Mouse (Mus musculus): ENCODE measurements around the gene Tmbim6. TPM values are rescaled to one million over a fixed set of nuclear protein-coding genes. Genes with fewer than 3 reads are reported as not detected.

Tmbim6 gene
- polyA plus RNA-seq, 1 experiment from 2014 or later = 1,126 TPM

DNA sequence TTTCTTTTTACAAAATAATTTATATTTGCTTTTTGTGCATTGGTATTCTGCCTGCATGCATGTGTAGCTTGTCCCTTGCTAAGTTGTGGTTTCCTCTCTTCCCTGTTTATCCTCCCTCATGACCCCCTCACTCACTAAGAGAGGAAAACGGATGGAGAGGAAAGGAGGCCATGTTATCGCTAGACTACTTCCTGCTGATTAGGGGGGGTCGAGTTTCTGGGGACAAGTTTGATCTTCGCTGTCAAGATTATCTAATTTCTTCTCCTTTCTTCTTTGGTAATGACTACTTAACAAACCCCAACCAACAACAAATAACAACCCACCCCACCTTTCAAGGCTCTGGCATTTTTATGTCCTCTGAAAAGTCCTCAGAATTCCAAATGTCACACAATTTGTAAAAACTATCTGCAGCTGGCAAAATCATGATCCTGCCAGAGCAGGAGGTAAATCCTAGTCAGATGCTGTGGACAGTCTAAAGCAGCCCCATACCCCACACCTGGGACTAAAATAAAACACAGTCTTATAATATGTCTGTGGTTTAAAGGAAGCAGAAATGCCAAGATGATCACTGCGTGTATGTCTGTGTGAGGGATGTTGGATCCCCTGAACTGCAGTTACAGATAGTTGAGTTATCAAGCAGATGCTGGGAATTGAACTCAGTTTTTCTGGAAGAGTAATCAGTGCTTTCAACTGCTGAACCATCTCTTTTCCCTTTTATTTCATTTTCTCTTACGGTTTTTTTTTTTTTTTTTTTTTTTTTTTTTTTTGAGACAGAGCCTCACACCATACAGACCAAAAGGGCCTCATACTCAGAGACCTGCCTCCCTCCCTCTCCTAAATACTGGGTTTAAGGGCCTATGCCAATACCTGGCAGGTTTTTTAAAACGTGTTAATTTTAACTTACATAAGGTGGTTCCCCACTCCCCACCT lies 1.9 kb upstream of the Tmbim6 start:
- Histone ChIP-seq H3K27me3 (replicated peaks; ENCODE audit: control insufficient read depth, insufficient read depth, low read length) (no peaks in the 10 kb centered on the region), H3K4me1 (replicated peaks; ENCODE audit: control insufficient read depth, insufficient read depth, low read length) (peaks cover 6% of the 10 kb centered on the region), H3K4me2 (replicated peaks; ENCODE audit: low read depth) (no peak overlapping the region), H3K27ac (ENCODE audit: low read depth, low read length) (no peak overlapping the region), H3K9ac (ENCODE audit: low read depth, low read length) (no peak overlapping the region), H3K36me3 (ENCODE audit: control insufficient read depth, insufficient read depth) (no peaks in the 10 kb centered on the region), H3K9me3 (ENCODE audit: control insufficient read depth) (no peaks in the 10 kb centered on the region), H3K4me3 (ENCODE audit: low read depth, low read length) (no peak overlapping the region)
- no peak for TF ChIP-seq CTCF (IDR thresholded peaks at IDR 0.05; ENCODE audit: low read depth)
- WGBS = 71% methylated on average over 7 of the region's 7 CpGs
- no peak for ATAC-seq

DNA sequence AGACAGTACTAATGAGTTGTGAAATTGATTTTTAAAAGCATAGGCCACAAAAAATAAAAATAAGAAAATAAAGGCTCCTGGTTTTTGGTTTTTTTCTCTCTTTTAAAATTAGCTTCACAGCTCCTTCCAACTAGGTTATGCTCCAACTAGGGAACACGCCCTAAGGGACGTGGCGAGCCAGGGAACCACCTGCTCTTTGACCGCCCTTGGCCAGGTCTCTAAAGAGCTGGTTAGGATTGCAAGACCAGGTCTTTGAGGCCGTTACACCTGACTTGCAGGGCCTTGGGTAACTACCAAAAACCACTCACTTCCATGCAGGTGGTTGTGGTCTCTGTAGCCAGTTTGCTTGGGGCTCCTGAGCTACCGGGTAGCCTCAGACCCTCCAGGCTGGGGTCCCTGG lies 707 bp upstream of the Tmbim6 start:
- peak overlapping the region; percentile 96 for H3K4me3 ChIP-seq (ENCODE audit: low read depth, low read length)
- H3K4me1 ChIP-seq (replicated peaks; ENCODE audit: control insufficient read depth, insufficient read depth, low read length) = peaks cover 6% of the 10 kb centered on the region
- H3K36me3 ChIP-seq (ENCODE audit: control insufficient read depth, insufficient read depth) = no peaks in the 10 kb centered on the region
- ATAC-seq = no peak
- H3K4me2 ChIP-seq (replicated peaks; ENCODE audit: low read depth) = peak overlapping the region; percentile 70
- no peaks in the 10 kb centered on the region for H3K27me3 ChIP-seq (replicated peaks; ENCODE audit: control insufficient read depth, insufficient read depth, low read length)
- no peaks in the 10 kb centered on the region for H3K9me3 ChIP-seq (ENCODE audit: control insufficient read depth)
- no peak for TF ChIP-seq CTCF (IDR thresholded peaks at IDR 0.05; ENCODE audit: low read depth)
- peak overlapping the region; percentile 50; the same call in 1 of the 2 replicates for H3K9ac ChIP-seq (ENCODE audit: low read depth, low read length)
- H3K27ac ChIP-seq (ENCODE audit: low read depth, low read length) = peak overlapping the region; percentile 76
- WGBS = 46% methylated on average over 6 of the region's 6 CpGs

DNA sequence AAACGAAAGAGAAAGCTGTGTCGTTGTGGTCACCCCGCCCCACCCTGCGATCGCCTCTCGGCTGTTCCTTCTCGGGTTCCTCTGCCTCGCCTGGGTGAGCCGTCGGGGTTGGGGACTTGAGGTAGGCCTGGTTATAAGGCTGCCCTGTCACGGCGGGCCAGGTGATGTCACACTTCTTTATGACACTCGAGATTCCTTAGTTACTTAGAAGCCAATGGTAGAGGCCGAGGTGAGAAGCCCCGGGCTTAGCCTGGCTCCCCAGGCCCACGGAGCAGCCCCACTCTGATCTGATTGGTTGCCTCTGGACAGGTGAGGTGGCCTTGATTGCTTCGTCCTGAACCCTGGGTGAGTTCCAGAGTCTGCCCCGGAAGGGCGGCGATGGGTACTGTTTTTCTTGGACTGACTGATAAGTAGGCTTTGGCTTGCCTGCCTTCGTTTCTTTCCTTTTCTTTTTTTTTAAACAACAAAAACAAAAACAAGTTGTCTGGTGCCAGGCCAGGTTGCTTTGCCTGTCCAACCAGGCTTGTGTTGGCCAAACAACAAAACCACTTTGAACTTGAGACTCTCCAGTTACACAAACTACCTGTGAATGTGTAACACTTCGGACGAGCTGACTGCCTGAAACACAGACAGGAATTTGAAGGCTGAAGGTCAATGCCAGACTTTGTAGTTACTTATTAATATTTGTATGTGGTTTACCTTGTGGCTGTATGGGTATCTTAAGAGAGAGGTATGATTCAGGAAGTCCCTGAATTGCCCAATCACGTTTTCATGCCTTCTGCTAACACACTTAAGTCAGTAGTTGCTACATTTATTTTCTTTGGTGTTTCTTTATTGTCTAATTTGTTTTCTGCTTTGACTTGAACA lies 937 bp downstream of the Tmbim6 start:
- Histone ChIP-seq H3K27ac (ENCODE audit: low read depth, low read length) (peak overlapping the region; percentile 100), H3K27me3 (replicated peaks; ENCODE audit: control insufficient read depth, insufficient read depth, low read length) (no peaks in the 10 kb centered on the region), H3K4me3 (ENCODE audit: low read depth, low read length) (peak overlapping the region; percentile 96), H3K4me2 (replicated peaks; ENCODE audit: low read depth) (peak overlapping the region; percentile 71), H3K9ac (ENCODE audit: low read depth, low read length) (peak overlapping the region; percentile 99), H3K9me3 (ENCODE audit: control insufficient read depth) (no peaks in the 10 kb centered on the region), H3K4me1 (replicated peaks; ENCODE audit: control insufficient read depth, insufficient read depth, low read length) (peaks cover 6% of the 10 kb centered on the region), H3K36me3 (ENCODE audit: control insufficient read depth, insufficient read depth) (no peaks in the 10 kb centered on the region)
- WGBS = under 1% methylated on average over 24 of the region's 24 CpGs
- ATAC-seq = peak; percentile 88
- TF ChIP-seq CTCF (IDR thresholded peaks at IDR 0.05; ENCODE audit: low read depth) = no peak

DNA sequence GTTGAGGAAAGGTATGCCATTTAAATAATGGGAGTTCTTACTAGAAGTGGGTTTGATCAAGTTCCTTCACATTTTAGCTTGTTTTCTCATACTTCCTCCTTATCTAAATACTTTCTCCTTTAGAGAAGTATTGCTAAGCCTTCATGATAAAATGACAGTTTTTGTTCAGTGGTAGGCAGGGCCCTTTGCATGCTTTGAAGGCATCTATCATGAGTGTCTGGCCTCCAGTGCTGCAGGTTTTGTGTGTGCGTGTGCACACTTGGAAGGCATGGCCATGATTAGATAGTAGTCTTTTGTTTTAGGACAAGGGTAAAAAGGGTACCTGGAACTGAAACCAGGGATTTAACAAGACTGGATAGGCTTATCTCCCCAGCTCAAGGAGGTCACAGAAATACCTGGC lies 3.8 kb downstream of the Tmbim6 start:
- Histone ChIP-seq H3K27ac (ENCODE audit: low read depth, low read length) (0 out of 2 replicates have a peak overlapping the region, but pooled peaks have one; percentile 6), H3K4me1 (replicated peaks; ENCODE audit: control insufficient read depth, insufficient read depth, low read length) (peaks cover 6% of the 10 kb centered on the region), H3K9me3 (ENCODE audit: control insufficient read depth) (no peaks in the 10 kb centered on the region), H3K36me3 (ENCODE audit: control insufficient read depth, insufficient read depth) (peaks cover 4% of the 10 kb centered on the region; the same call in 1 of the 2 replicates), H3K4me2 (replicated peaks; ENCODE audit: low read depth) (peak overlapping the region; percentile 71), H3K4me3 (ENCODE audit: low read depth, low read length) (peak overlapping the region; percentile 44; the same call in 1 of the 2 replicates), H3K9ac (ENCODE audit: low read depth, low read length) (0 out of 2 replicates have a peak overlapping the region, but pooled peaks have one; percentile 17), H3K27me3 (replicated peaks; ENCODE audit: control insufficient read depth, insufficient read depth, low read length) (no peaks in the 10 kb centered on the region)
- 43% methylated on average over 1 of the region's 1 CpGs for WGBS
- no peak for TF ChIP-seq CTCF (IDR thresholded peaks at IDR 0.05; ENCODE audit: low read depth)
- no peak for ATAC-seq

DNA sequence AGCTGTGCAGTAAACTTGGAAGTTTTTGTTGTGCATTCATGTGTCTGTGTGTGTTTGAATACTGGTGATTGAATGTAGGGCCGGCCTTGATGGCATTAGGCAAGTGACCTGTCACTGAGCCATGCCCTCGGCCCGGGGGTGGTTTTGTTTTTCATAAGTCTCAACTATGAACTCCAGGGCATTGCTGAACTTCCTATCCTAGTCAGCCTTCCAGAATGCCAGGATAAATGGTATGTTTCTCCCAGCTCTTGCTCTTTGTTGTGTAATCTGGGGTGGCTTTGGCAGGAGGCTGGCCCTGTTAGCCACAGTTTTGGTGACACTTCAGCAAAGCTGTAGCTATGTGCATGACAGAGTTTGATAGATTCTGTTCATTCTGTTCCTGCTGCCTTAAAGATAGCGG lies 4.2 kb downstream of the Tmbim6 start:
- no peak for ATAC-seq
- 0 out of 2 replicates have a peak overlapping the region, but pooled peaks have one; percentile 4 for H3K4me3 ChIP-seq (ENCODE audit: low read depth, low read length)
- H3K36me3 ChIP-seq (ENCODE audit: control insufficient read depth, insufficient read depth) = peaks cover 5% of the 10 kb centered on the region
- peaks cover 6% of the 10 kb centered on the region for H3K4me1 ChIP-seq (replicated peaks; ENCODE audit: control insufficient read depth, insufficient read depth, low read length)
- no peaks in the 10 kb centered on the region for H3K9me3 ChIP-seq (ENCODE audit: control insufficient read depth)
- TF ChIP-seq CTCF (IDR thresholded peaks at IDR 0.05; ENCODE audit: low read depth) = no peak
- H3K4me2 ChIP-seq (replicated peaks; ENCODE audit: low read depth) = peak overlapping the region; percentile 71
- H3K9ac ChIP-seq (ENCODE audit: low read depth, low read length) = no peak overlapping the region
- 0 out of 2 replicates have a peak overlapping the region, but pooled peaks have one; percentile 6 for H3K27ac ChIP-seq (ENCODE audit: low read depth, low read length)
- WGBS = 39% methylated on average over 4 of the region's 4 CpGs
- no peaks in the 10 kb centered on the region for H3K27me3 ChIP-seq (replicated peaks; ENCODE audit: control insufficient read depth, insufficient read depth, low read length)

DNA sequence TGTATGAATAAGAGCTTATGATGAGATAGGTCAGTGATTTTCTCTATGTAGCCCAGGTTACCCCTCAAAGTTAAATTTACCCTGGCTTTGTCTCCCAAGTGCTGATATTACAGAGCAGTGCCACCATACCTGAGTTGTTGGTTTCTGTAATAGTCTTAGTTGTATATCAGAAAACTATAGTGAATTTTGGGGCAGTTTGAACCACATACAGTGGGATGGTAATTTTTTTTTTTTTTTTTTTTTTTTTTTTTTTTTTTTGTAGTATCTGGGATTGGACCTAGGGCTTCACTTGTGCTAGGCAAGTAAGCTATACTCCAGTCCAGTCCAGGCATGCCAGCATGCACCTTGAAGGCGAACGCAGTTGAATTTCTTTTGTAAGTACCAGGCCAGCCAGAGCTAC lies 4.9 kb downstream of the Tmbim6 start:
- Histone ChIP-seq H3K9me3 (ENCODE audit: control insufficient read depth) (no peaks in the 10 kb centered on the region), H3K9ac (ENCODE audit: low read depth, low read length) (no peak overlapping the region), H3K4me1 (replicated peaks; ENCODE audit: control insufficient read depth, insufficient read depth, low read length) (peaks cover 3% of the 10 kb centered on the region), H3K27ac (ENCODE audit: low read depth, low read length) (no peak overlapping the region), H3K4me3 (ENCODE audit: low read depth, low read length) (no peak overlapping the region), H3K36me3 (ENCODE audit: control insufficient read depth, insufficient read depth) (peaks cover 12% of the 10 kb centered on the region), H3K27me3 (replicated peaks; ENCODE audit: control insufficient read depth, insufficient read depth, low read length) (no peaks in the 10 kb centered on the region), H3K4me2 (replicated peaks; ENCODE audit: low read depth) (0 out of 2 replicates have a peak overlapping the region, but pooled peaks have one; percentile 33)
- ATAC-seq = no peak
- TF ChIP-seq CTCF (IDR thresholded peaks at IDR 0.05; ENCODE audit: low read depth) = no peak
- 94% methylated on average over 2 of the region's 2 CpGs for WGBS
